Mouse (Mus musculus): ENCODE results near the gene Gm20820. TPM values are rescaled to one million over a fixed set of nuclear protein-coding genes. Genes with fewer than 3 reads are reported as not detected.
"Not testable (repeated sequence)": the region's sequence is repeated elsewhere in the genome, so short reads cannot be mapped to it uniquely, and the experiment has no call there.

The Gm20820 gene
- total RNA-seq (2021): not detected
- long read RNA-seq, experiment 1: 0 reads
- long read RNA-seq, experiment 2: 0 reads

DNA sequence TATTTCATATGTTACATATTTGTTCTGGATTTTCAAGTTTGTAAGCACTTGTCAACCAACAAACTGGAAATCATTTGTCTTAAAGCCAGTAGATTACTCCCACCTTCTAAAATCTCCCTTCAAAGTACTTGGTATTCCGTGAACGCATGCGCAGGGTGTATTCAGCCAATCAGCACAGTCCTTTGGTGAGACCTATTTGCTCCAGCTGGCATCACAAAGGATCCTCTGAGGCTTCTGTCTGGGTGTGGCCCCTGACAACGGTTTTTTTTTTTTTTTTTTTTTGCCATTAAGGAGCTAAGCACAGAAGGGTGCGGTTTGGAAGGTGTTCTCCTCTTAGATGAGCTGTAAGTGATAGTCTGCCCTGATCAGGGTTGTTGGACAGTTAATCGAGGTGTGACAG lies at the start of gene Gm20820:
Gm20820 (plus strand) TSS at position 301 of the 400 bp plus-strand sequence.
- not testable (repeated sequence) for DNase-seq (ENCODE audit: low spot score in 2 of 2)

Data from left cerebral cortex, adult 18-20 months (tissue).